Mouse (Mus musculus) neural tube, embryonic 11.5 days (tissue): ENCODE results near the gene Bcl2l11. TPM values are rescaled to one million over a fixed set of nuclear protein-coding genes. Genes with fewer than 3 reads are reported as not detected.

Experiments
- ATAC-seq: fragments of 200-750 bp; cut with Nextera tagmentation; 2 replicates; pipeline ENCODE4 v1.8.0; 2017; ENCODE audit warnings: moderate number of reproducible peaks, mild to moderate bottlenecking, moderate TSS enrichment, moderate library complexity; ENCODE audit not compliant: insufficient read depth, low FRiP score, low TSS enrichment
- DNase-seq: peaks from one replicate; pipeline ENCODE4 v3.0.0-alpha.2; 2015; ENCODE audit warnings: low spot score
- H3K27ac ChIP-seq: fragments of 300-500 bp; sonication (generic); 2 replicates; pipeline ENCODE4 v1.5.1; 2014; ENCODE audit warnings: low read depth, mild to moderate bottlenecking, low read length
- H3K27me3 ChIP-seq: fragments of 300-500 bp; sonication (generic); 2 replicates; pipeline ENCODE4 v1.6.1; 2014; ENCODE audit warnings: mild to moderate bottlenecking, low read length, mixed read lengths; ENCODE audit not compliant: control insufficient read depth, insufficient read depth
- H3K36me3 ChIP-seq: fragments of 300-500 bp; sonication (generic); 2 replicates; pipeline ENCODE4 v1.6.1; 2014; ENCODE audit warnings: mild to moderate bottlenecking, low read length, moderate library complexity, mixed read lengths; ENCODE audit not compliant: control insufficient read depth, insufficient read depth
- H3K4me1 ChIP-seq: fragments of 300-500 bp; sonication (generic); 2 replicates; pipeline ENCODE4 v1.6.1; 2014; ENCODE audit warnings: low read length, mixed read lengths; ENCODE audit not compliant: control insufficient read depth, insufficient read depth
- H3K4me2 ChIP-seq: fragments of 300-500 bp; sonication (generic); 2 replicates; pipeline ENCODE4 v1.6.1; 2014; ENCODE audit warnings: low read depth, mild to moderate bottlenecking, moderate library complexity
- H3K4me3 ChIP-seq: fragments of 300-500 bp; sonication (generic); 2 replicates; pipeline ENCODE4 v1.5.1; 2014; ENCODE audit warnings: low read depth, low read length
- H3K9ac ChIP-seq: fragments of 300-500 bp; sonication (generic); 2 replicates; pipeline ENCODE4 v1.6.1; 2014; ENCODE audit warnings: mild to moderate bottlenecking, low read length
- H3K9me3 ChIP-seq: fragments of 300-500 bp; sonication (generic); 2 replicates; pipeline ENCODE4 v1.6.1; 2016; ENCODE audit warnings: low read length; ENCODE audit not compliant: control insufficient read depth
- WGBS: fragments of 180-500 bp; shearing (Covaris S2); extraction: QIAGEN DNeasy Blood & Tissue Kit; methylation state at CpG from one replicate; pipeline ENCODE4 v1.1.7; 2014; 5-methylcytosine and 5-hydroxymethylcytosine counted together
- polyA plus RNA-seq: library from polyadenylated mRNA; unstranded; fragments of >200 nt; fragmentation: Nextera tagmentation; extraction: Ambion mirVana; gene quantifications from 2 replicates; pipeline ENCODE4 v1.2.1, GENCODE M21; 2014

Gene Bcl2l11
- polyA plus RNA-seq, 1 experiment from 2014 or later = 19.5 TPM

GRCm38 (mm10) chr2:128169972-128170371 lies 44.1 kb downstream of the Bcl2l11 start:
- no peak for ATAC-seq

GRCm38 (mm10) chr2:128170614-128171013 lies 44.8 kb downstream of the Bcl2l11 start:
- Histone ChIP-seq H3K9me3 (no peaks in the 10 kb centered on the region), H3K4me1 (no peaks in the 10 kb centered on the region), H3K36me3 (no peaks in the 10 kb centered on the region), H3K27ac (no peak overlapping the region), H3K4me2 (no peak overlapping the region), H3K4me3 (no peak overlapping the region), H3K9ac (no peak overlapping the region), H3K27me3 (no peaks in the 10 kb centered on the region)
- 98% methylated on average over 3 of the region's 3 CpGs for WGBS
- DNase-seq = no peak
- ATAC-seq = no peak

More at GRCm38 (mm10) chr2:128169972-128170371, 44.1 kb downstream of the Bcl2l11 start:
- DNase-seq = no peak
- WGBS = 89% methylated on average over 11 of the region's 11 CpGs
- H3K36me3 ChIP-seq = no peaks in the 10 kb centered on the region
- no peaks in the 10 kb centered on the region for H3K27me3 ChIP-seq
- H3K4me2 ChIP-seq = no peak overlapping the region
- H3K27ac ChIP-seq = no peak overlapping the region
- no peak overlapping the region for H3K9ac ChIP-seq
- H3K4me3 ChIP-seq = no peak overlapping the region
- no peaks in the 10 kb centered on the region for H3K4me1 ChIP-seq
- H3K9me3 ChIP-seq = no peaks in the 10 kb centered on the region

- Histone ChIP-seq H3K9ac (no peak overlapping the region), H3K4me3 (no peak overlapping the region)
- WGBS = 95% methylated on average over 5 of the region's 5 CpGs
These were observed 46.4 kb downstream of the Bcl2l11 start for GRCm38 (mm10) chr2:128172266-128172665.

GRCm38 (mm10) chr2:128174176-128174575 lies 48.3 kb downstream of the Bcl2l11 start:
- no peak for ATAC-seq
- H3K4me2 ChIP-seq = no peak overlapping the region
- DNase-seq = no peak
- no peaks in the 10 kb centered on the region for H3K27me3 ChIP-seq
- no peak overlapping the region for H3K9ac ChIP-seq
- H3K36me3 ChIP-seq = no peaks in the 10 kb centered on the region
- 48% methylated on average over 5 of the region's 5 CpGs for WGBS
- H3K9me3 ChIP-seq = no peaks in the 10 kb centered on the region
- no peak overlapping the region for H3K4me3 ChIP-seq
- no peak overlapping the region for H3K27ac ChIP-seq
- no peaks in the 10 kb centered on the region for H3K4me1 ChIP-seq

More at GRCm38 (mm10) chr2:128172266-128172665, 46.4 kb downstream of the Bcl2l11 start:
- no peaks in the 10 kb centered on the region for H3K36me3 ChIP-seq
- no peak overlapping the region for H3K4me2 ChIP-seq
- no peaks in the 10 kb centered on the region for H3K27me3 ChIP-seq
- H3K9me3 ChIP-seq = no peaks in the 10 kb centered on the region
- no peak overlapping the region for H3K27ac ChIP-seq
- ATAC-seq = no peak
- DNase-seq = no peak
- no peaks in the 10 kb centered on the region for H3K4me1 ChIP-seq

GRCm38 (mm10) chr2:128174604-128175342 lies 48.9 kb downstream of the Bcl2l11 start:
- DNase-seq (no peak), ATAC-seq (no peak)
- no peak overlapping the region for H3K4me2 ChIP-seq
- no peak overlapping the region for H3K27ac ChIP-seq
- H3K4me3 ChIP-seq = no peak overlapping the region
- no peaks in the 10 kb centered on the region for H3K9me3 ChIP-seq
- H3K27me3 ChIP-seq = no peaks in the 10 kb centered on the region
- 66% methylated on average over 9 of the region's 9 CpGs for WGBS
- H3K4me1 ChIP-seq = 0 out of 2 replicates have a peak, but pooled peaks cover 1% of the 10 kb centered on the region
- no peak overlapping the region for H3K9ac ChIP-seq
- no peaks in the 10 kb centered on the region for H3K36me3 ChIP-seq

GRCm38 (mm10) chr2:128175625-128176024 lies 49.8 kb downstream of the Bcl2l11 start:
- no peak for ATAC-seq
- no peaks in the 10 kb centered on the region for H3K9me3 ChIP-seq
- no peak overlapping the region for H3K4me2 ChIP-seq
- no peak overlapping the region for H3K27ac ChIP-seq
- H3K27me3 ChIP-seq = no peaks in the 10 kb centered on the region
- no peaks in the 10 kb centered on the region for H3K36me3 ChIP-seq
- WGBS = 94% methylated on average over 6 of the region's 6 CpGs
- H3K9ac ChIP-seq = no peak overlapping the region
- 0 out of 2 replicates have a peak, but pooled peaks cover 3% of the 10 kb centered on the region for H3K4me1 ChIP-seq
- no peak overlapping the region for H3K4me3 ChIP-seq
- DNase-seq = no peak

GRCm38 (mm10) chr2:128176391-128177044 lies 50.7 kb downstream of the Bcl2l11 start:
- no peak for DNase-seq
- no peak overlapping the region for H3K9ac ChIP-seq
- no peak for ATAC-seq
- H3K4me3 ChIP-seq = no peak overlapping the region
- no peaks in the 10 kb centered on the region for H3K9me3 ChIP-seq
- 0 out of 2 replicates have a peak, but pooled peaks cover 3% of the 10 kb centered on the region for H3K4me1 ChIP-seq
- H3K27ac ChIP-seq = no peak overlapping the region
- H3K4me2 ChIP-seq = no peak overlapping the region
- H3K36me3 ChIP-seq = no peaks in the 10 kb centered on the region
- WGBS = 66% methylated on average over 12 of the region's 12 CpGs
- H3K27me3 ChIP-seq = no peaks in the 10 kb centered on the region

- Histone ChIP-seq H3K4me1 (0 out of 2 replicates have a peak, but pooled peaks cover 3% of the 10 kb centered on the region), H3K9me3 (no peaks in the 10 kb centered on the region), H3K36me3 (no peaks in the 10 kb centered on the region), H3K4me2 (no peak overlapping the region), H3K9ac (no peak overlapping the region), H3K27me3 (no peaks in the 10 kb centered on the region), H3K27ac (no peak overlapping the region), H3K4me3 (no peak overlapping the region)
- no peak for ATAC-seq
- 74% methylated on average over 5 of the region's 5 CpGs for WGBS
- DNase-seq = no peak
These were observed 51.4 kb downstream of the Bcl2l11 start for GRCm38 (mm10) chr2:128177241-128177661.
